Mouse (Mus musculus) adrenal gland, adult 18-20 months (tissue): ENCODE data around the gene Rasgef1b. TPM values are rescaled to one million over a fixed set of nuclear protein-coding genes. Genes with fewer than 3 reads are reported as not detected.

Experiments
- DNase-seq, 2 experiments: peaks; one replicate each; pipeline ENCODE4 v3.0.0; 2021 to 2022; ENCODE audit warnings: low spot score in 2 of 2
- total RNA-seq, 2 experiments: library from RNA; stranded (reverse); gene quantifications; 1 replicate in 1 of 2; 2 replicates in 1 of 2; pipeline ENCODE4 v1.2.3; 2021

The Rasgef1b gene
- total RNA-seq, 2 experiments from 2014 or later: 10.4 to 13.3 TPM

DNA sequence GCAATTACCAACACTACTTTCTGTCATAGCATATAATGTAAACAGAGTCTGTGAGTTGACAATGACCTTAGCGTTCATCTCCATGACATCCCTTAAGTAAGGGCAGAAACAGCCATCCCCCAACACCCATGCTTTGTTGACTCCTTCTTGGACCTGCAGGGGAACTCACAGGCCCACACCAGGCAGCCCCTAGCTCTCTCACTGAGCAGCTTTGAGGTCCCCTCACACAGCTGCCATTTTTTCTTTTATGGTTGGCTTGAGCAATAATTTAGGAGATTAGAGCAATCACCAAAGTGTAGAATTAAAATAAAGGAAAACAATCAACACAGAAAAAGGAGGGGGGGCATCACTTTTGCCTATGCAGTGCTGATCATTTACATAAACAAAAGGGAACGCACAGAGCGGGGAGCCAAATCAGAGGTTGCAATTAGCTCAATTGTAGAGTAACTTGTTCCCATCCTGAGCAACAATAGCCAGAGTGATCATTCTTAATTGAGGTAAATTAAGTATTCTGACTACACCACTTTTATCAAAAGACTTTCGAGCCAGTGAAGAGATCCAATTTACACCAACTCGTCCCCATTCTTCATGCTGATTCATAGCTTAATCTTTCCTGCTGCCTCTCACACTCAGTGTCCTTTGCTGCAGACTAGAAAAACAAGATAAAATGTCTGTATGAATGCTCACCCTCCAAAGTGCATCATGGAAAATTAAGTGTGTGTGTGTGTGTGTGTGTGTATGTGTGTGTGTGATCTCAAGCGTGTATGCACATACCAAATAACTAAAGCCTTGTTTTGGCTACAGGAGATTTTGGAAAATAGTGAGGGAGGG lies 184.0 kb downstream of the Rasgef1b start:
- DNase-seq: no peak

DNA sequence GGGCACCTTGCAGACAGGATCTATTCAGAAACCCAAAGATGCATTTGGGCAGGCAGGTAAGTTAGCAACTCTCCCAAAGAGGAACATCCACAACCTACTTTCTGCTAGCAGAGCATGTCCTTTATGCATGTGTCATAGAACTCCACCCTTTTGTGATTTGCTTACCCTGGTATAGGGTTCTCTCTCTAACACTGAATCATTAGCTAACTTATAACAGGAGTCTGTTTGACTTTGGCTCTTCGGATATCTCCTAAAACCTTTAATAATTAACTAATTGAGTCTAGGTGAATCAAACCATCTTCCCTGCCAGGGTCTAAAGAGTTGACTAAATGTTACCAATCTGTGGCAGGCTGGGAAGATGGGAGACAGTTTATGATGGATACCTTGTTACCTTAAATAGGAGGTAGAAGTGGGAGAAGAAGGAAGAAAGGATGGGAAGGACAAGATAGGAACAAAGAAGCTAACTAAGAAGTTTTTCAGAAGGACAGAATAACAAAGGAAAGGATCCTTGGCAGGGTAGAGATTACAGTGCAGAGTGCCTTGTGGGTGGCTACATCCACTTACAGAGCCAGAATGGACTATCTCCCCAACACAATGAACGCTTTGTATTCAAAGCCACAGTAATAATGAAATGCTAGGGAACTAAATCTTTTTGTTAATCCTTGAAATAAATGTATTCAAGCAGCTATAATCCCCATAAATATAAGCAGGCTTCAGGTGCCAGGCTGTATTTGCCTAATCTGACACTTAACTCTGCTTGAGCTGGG lies 186.7 kb downstream of the Rasgef1b start:
- DNase-seq: no peak

DNA sequence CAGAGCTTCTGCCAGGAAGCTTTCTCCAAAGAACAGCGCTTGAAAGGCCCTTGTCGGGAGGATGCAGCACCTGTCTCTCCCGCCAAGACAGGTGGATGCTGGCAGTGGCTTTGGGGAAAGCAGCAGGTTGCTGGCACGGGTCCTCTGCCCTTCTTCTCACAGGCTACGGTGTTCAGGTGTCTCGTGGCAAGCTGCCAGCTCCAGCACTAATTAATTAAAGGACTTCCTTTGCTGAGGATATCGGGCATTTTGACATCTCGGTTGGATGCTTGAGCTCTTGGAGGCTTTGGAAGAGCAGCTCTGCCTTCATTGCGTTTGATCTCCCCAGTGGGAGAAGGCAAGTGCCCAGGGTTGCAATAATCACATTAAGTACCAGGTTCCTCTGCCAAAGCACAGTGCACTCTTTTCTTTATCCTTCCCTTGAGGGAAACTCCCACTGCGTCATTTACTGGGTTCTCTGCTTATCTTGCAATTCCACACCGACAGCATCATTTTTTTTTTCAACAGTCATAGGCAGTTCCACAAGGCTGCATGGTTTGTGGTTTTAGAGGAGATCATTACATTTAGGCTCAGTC lies 187.5 kb downstream of the Rasgef1b start:
- DNase-seq: no peak

DNA sequence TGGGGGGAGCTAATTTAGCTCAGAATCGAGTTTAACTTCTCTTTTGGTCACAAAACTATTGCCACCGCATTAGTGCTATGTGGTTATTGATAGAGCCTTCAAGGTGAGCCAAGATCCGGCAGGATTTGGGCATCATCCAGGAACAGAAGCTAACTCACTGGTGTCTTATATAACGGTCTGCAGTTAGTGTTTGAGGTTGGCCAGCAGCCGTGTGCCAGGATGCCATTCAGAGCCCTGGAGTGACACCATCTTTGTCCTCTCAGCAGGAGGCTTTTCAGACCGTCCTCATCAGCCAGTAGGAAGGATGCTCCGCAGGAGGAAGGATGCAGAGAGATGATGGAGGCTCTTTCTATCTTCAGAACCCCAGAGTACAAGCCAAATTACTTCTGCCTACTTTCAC lies 195.4 kb downstream of the Rasgef1b start:
- no peak for DNase-seq

DNA sequence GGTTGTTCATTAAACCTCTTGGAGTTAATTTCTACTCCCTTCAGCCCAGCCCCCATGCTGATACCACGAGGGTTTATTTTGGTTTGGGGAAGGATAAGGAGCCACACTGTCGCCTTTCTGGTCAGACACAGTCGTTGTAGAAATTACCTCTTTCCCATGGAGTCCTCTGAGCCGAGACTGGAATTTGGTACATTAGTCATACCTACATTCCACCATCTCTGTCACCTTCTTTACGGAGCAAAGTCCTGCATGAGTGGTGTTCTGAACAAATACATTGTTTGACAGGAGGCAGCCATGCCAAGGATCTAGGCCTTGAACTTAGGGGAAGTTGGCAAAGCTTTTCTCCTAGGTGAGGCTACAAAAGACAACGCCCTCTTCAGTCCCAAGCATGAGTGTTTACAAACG lies 202.1 kb downstream of the Rasgef1b start:
- DNase-seq: no peak

DNA sequence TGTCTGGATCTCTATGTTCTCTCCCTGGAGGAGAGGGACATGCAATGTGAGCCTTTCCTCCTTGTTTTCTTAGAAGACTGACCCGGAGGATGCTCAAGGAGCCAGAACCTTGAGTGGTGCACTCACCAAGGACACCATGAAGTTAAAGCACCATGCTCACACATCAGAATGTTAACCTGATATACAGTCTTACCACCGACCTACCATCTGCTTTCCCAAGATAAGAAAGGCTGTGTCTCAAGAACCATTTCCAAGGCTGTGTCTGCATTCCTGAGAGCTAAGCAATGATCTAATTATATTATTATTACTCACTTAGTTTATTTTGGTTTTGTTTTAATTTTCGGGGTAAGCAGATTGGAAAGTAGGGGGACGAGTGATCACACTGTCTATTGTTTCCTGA lies 203.2 kb downstream of the Rasgef1b start:
- no peak for DNase-seq

DNA sequence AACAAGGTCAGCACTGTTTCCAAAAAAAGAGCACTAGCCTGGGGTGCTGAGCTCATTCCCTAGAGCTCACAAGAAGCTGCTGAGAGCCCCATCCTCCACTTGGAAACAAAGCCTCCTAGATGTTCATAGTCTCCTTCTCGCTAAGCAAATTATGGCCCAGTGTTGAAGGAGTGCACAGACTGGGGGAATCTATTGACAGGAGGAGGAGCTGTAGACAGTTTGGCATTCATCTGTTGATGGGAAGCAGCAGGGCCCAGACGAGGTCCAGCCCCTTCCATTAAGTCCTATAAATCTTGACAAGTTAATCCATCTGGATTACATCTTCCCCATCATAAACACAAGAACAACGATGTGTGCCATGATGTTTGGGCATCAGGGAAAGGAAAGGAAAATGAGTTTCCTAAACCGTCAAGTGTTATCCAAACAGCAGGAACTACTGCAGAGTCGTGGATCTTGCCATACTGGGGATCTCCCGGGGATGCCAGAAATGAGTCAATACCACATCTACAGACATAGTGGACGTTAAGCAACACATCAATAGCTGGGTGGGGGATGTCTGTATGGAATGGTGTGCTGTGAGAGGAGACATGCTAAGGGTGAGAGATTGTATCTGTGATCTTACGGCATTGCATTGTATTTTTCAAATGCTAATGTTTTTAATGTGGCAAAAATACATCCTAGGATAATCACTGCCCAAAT lies 206.1 kb downstream of the Rasgef1b start:
- DNase-seq: no peak

DNA sequence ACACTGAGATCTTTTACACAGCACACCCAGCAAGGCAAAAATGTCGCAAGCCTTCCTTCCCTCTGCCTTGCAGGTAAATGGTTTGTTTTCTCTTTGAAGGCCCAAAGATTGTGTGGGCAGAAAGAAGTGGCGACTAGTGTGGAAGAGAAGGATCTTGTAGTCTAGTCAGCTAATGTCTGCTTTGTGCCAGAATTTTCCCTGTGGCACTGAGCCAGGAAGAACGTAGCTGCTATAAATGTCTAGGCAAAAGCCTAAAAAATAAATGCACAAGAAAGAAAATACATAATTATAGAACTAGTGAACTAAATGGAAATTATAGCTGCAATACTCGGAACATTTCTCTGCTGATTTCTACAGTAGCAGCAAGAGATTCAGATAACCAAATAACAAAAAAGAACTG lies 207.5 kb downstream of the Rasgef1b start:
- DNase-seq: no peak

DNA sequence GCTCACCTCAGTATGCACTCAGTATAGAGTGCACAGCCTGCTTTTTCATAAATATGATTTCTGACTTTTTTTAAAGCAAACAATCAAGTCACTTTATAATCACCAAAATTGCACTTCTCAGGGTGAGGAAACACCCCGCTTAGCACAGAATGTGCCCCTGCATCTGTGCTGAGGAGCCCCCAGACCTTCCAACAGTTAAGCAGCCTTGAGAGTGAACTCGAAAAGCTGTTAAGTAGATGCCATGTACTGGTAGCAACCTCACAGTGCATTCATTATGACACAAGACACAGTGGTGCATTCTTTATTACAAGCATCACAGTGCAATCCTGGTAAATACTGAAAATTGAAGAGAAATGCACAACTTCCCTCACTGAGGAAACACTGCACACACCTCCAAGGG lies 209.3 kb downstream of the Rasgef1b start:
- DNase-seq: no peak

DNA sequence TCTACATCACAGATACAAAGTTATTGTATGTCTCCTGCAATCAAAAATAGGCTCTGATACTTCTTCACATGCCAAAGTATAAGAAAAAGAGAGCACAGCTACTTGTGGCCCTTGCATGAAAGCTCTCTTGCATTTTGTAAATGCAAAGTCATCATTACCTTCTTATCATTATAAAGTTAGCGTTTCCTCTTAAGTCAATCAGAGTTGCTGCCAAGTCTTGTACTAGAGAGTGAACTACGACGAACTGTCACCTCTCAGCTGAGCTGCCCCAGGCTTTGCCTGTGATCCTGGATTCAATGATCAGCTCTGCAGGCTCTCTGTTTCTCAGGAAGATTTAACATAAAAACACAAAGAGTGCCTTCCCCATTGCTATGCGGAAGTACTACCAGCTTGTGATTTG lies 209.8 kb downstream of the Rasgef1b start:
- no peak for DNase-seq

DNA sequence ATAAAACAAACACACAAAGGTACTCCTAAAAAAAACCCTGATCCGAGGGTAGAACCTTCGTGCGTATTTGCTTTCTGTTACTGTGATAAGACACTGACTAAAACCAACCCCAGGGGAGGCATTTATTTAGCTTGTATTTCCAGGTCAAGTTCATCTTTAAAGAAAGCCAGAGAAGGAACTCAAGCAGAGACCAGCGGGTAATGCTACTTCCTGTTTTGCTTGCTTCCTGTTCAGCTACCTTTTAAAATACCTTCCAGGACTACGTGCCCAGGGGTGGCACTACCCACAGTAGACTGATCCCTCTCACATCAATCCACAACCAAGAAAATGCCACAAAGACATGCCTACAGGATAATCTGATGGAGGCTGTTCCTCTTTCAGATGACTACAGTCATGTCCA lies 212.7 kb downstream of the Rasgef1b start:
- no peak for DNase-seq

DNA sequence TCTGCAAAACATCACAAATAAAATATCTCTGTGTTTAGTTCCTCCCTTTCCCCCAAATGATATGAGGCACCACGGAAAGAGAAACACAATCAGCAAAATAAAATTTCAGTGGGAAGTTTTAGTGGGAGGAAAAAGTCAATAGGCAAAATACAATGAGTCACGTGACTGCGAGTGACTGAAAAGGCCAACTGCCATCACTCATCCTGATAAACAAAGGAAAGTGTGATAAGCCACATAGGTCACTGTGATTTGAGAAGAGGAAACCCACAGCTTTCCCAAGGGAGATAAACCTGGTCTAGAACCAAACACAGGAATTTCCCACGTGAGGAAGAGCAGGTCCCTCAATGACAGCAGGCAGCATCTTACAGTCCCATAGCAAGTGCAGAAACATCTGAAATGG lies 213.1 kb downstream of the Rasgef1b start:
- DNase-seq: no peak

DNA sequence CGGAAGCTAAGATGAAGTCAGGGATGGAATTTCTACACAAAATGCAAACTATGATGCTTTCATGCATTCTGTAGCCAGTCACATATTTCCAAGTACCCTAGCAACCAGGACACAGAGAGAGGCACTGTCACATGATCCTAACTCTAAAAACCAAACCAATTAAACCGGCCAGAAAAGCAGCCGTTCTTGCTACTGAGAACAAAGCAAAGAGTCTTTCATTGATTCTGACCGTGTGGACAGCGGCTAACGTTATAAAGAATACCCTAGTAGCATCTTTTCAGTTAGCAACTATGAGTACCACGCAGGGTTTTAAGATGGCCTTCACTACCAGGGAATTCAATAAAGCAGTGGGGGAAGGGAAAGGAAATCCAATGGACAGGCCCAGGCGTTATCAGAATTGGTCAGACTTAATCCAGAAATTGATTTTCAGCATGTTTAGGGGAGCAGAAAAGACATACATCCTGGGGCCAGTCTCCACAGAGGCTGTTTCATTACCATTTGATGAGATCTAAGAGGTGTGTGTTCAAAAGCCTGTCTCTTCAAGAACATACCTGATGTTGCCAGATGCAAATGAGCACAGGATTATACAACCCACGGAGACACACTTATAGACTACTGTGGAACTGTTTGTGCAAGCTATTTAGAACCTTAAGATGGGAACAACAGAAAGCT lies 215.5 kb downstream of the Rasgef1b start:
- DNase-seq: no peak

DNA sequence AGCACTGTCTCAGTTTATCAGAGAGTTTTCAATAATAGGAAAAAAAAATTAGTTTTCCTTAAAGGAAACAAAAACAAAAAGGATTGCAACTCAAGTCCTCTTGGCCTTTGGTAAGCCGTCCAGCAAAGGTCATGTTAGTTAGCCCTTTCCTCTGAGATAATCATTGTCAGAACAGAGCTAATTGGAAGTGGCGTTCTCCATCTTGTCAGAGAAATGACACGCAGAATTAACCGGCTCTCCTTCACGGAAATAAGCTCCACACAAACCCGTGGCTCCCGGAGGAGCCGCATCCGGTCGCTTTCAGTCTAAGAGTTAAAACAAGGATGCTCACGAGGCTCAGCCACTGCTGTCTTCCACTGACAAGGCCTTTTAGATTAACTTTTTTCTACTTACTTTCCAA lies 217.8 kb downstream of the Rasgef1b start:
- DNase-seq: no peak

DNA sequence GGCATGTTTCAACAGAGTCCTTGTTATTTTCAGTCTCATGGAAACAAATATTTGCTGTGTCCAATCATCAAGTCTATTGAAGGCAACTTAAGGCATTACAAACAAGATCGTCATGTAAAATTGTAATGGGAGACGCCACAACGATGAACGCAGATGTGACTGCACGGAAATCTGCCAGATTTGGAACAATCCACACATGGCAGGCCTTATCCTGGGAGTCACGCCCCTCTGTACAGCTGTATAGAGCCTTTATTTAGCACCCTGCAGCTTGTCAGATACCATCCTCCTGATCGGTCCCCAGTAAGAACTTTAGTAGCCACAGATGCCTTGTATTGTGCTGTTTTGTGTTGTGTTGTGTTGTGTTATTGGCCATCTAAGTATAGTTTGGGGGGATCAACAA lies 222.8 kb downstream of the Rasgef1b start:
- DNase-seq: no peak

DNA sequence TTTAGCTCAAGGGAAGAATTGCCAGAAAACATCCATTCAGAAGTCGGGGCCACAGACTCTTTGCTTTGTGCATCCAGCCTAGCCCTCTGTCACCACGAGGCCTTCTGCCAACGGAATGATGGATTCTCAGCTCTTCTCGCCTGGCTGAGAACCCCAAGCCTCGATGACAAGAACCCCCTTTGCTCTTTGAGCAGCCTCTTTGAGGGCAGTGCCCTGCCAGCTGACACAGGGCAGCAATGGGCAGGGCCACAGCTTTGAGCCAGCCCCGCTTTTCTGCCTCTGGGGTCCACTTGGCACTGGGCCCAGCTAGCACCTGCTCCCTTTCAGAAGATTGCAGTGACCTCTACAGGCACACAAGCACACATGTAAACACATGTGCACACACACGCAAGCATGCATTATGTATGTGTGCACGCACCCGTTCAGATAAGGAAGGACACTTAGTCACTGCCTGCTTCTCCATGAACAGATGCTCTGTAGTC lies 224.5 kb downstream of the Rasgef1b start:
- no peak for DNase-seq

DNA sequence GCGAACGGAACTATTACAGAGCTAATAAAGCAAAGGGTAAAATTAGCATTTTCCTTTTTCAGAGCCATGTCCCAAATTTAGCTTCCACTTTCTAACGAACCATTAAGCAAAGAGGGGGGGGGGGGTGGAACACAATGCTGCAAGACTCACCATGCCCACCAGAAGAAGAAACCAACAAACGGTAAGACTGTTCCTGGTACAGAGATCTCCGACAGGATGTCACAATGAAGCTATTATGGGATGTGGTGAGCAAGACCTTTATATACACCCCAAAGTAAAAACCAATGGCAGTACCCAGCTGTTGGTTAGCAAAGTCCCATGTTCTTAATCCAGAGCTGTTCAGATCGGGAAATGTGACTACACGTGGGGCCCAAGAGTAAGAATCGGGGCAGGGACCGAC lies 226.2 kb downstream of the Rasgef1b start:
- DNase-seq: no peak

DNA sequence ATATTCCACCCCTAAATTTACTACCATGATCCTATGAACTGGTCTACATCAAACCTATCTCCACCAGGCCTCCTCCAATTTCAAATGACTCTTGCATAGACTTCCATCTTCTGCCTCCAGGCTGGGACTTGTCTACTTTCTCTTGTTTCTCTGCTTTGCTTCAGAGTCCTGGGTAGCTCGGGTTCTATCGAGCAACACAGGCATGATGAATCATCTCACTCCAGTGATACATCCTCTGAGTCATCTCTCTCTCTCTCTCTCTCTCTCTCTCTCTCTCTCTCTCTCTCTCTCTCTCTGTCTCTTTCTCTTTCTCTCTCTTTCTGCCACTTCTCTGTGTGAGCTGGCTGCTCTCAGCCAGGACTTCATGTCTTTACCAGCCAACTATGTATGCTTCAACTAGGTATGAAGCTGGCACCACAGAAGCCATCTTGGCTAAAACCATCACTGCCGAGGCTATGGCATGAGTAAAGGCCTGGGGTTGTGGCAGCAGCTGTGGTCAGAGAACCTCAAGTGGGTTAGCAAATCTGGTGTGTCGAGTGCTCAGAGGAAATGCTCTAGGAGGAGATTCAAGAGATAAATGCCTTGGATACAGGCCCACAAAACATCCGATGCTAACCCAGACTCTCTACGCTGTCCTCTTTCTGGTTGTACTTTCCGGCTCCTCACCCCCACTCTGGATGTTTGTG lies 229.3 kb downstream of the Rasgef1b start:
- DNase-seq: no peak

DNA sequence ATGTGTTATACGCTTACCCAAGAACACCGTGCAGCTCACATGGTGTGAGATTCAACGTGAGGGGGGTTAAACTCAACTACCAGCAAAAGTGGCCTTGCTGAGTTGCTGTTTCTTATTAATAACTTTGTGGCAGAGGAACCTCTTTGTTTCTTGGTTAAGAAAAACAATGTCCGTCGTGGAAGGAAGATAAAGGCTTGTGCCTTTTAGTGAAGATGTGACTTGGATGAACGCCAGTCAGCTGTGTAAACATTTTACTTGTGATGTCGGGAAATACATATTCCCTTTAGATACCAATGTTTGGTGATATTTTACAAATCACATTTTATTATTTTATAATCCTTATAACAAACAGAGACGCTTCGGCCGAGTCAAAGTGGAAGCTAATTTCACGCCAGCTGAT lies 231.0 kb downstream of the Rasgef1b start:
- DNase-seq: no peak
